Mouse (Mus musculus) leukemia stem cell, adult 10-12 weeks (primary cell): ENCODE measurements around the gene Rpl15. TPM values are rescaled to one million over a fixed set of nuclear protein-coding genes. Genes with fewer than 3 reads are reported as not detected.

ENCODE experiments used
- polyA plus RNA-seq: library from polyadenylated mRNA; stranded (reverse); fragments of >175 nt; gene quantifications from 2 replicates; pipeline ENCODE4 v1.2.3, GENCODE M21; 2012; ENCODE audit warnings: low replicate concordance

Rpl15 gene
- polyA plus RNA-seq, result 25.2 and 174 TPM in 2 replicates

GRCm38 (mm10) chr14:18270529-18271441 lies at the start of gene Rpl15, which contains the start of gene Nkiras1:
TSS of gene Rpl15 (minus strand) at chr14:18271391.
TSS of gene Nkiras1 (plus strand) at chr14:18271136.

GRCm38 (mm10) chr14:18238750-18239731 lies 32.1 kb downstream of the Rpl15 start, which contains the start of gene Nr1d2:
TSS of gene Nr1d2 (minus strand) at chr14:18239127.

Other genes starting within 250 kb of the Rpl15 start
- gene Nr1d2, start 32.3 kb downstream of the Rpl15 start, polyA plus RNA-seq, result 2.7 and 3.1 TPM in 2 replicates
- gene Nkiras1, start 255 bp downstream of the Rpl15 start, polyA plus RNA-seq, result 0.52 and 2.2 TPM in 2 replicates
- 14.1 and 25.6 TPM in 2 replicates for gene Ube2e1, start 60.5 kb upstream of the Rpl15 start, polyA plus RNA-seq